8 mouse cellular contexts compared by ENCODE assay signal in genomic region chr2:119015604-119016180, GRCm38 (mm10). TPM values are rescaled to one million over a fixed set of nuclear protein-coding genes. Genes with fewer than 3 reads are reported as not detected.
A peak's percentile ranks its signal among the peaks of the same experiment; 100 is the strongest.
DNase-seq lines count a peak whose midpoint lies in the region; ATAC-seq and TF ChIP-seq lines count a peak whose summit lies in the region.

No protein-coding gene starts in this region.

- no peaks in the 10 kb centered on the region for H3K27me3 ChIP-seq in heart, embryonic 11.5 days (ENCODE audit: control insufficient read depth, insufficient read depth, low read length)
- no peaks in the 10 kb centered on the region for H3K27me3 ChIP-seq in heart, embryonic 14.5 days (ENCODE audit: control insufficient read depth, insufficient read depth, low read length)
- no peaks in the 10 kb centered on the region for H3K27me3 ChIP-seq in liver, postnatal 0 days (ENCODE audit: insufficient read depth, low read length)

- 61% methylated on average over 12 of the region's 12 CpGs for WGBS in heart, embryonic 11.5 days (ENCODE audit: insufficient replicate concordance)
- WGBS in heart, embryonic 14.5 days: 30% methylated on average over 12 of the region's 12 CpGs
- WGBS in liver, postnatal 0 days (ENCODE audit: insufficient replicate concordance): 23% methylated on average over 12 of the region's 12 CpGs

- no peak overlapping the region for H3K4me2 ChIP-seq in heart, embryonic 11.5 days
- H3K4me2 ChIP-seq in heart, embryonic 14.5 days (ENCODE audit: low read length): peak overlapping the region; percentile 37
- peak overlapping the region; percentile 30; the same call in 1 of the 2 replicates for H3K4me2 ChIP-seq in liver, postnatal 0 days (ENCODE audit: low read depth, low read length)

- no peak for TF ChIP-seq POLR2A in bone marrow macrophage, adult 2 months (IDR thresholded peaks at IDR 0.05; ENCODE audit: borderline replicate concordance, low read depth, low read length)

- no peak; the same call in 1 of the 2 replicates for TF ChIP-seq EP300 in liver, postnatal 0 days (IDR thresholded peaks at IDR 0.05; ENCODE audit: low read depth)

- no peaks in the 10 kb centered on the region for H3K9me3 ChIP-seq in heart, embryonic 11.5 days (replicated peaks; ENCODE audit: control insufficient read depth, low read length)
- 0 out of 2 replicates have a peak, but pooled peaks cover 3% of the 10 kb centered on the region for H3K9me3 ChIP-seq in heart, embryonic 14.5 days (ENCODE audit: control insufficient read depth, low read length)
- no peaks in the 10 kb centered on the region for H3K9me3 ChIP-seq in liver, postnatal 0 days (ENCODE audit: low read length)

- DNase-seq in heart, adult 11 months: peak; percentile 98
- DNase-seq in liver, postnatal 0 days: no peak
- DNase-seq in layer of hippocampus, adult 8-10 months (ENCODE audit: low spot score in 2 of 2): no peak
- no peak for DNase-seq in left cerebral cortex, postnatal 10 days (ENCODE audit: extremely low spot score in 1 of 2, low spot score in 2 of 2)
- DNase-seq in adipocyte (ENCODE audit: low spot score): no peak

- intact Hi-C loops in left cerebral cortex, postnatal 10 days (cut with DNase I): no loop called here

- no peak for ATAC-seq in heart, embryonic 11.5 days (replicated peaks; ENCODE audit: insufficient number of reproducible peaks, low FRiP score, low TSS enrichment)
- ATAC-seq in heart, embryonic 14.5 days (ENCODE audit: insufficient number of reproducible peaks, insufficient read depth, low FRiP score, low read depth): no peak
- ATAC-seq in liver, postnatal 0 days: peak; percentile 68

- no peak overlapping the region for H3K27ac ChIP-seq in heart, embryonic 11.5 days (ENCODE audit: low read depth, low read length)
- peak overlapping the region; percentile 35 for H3K27ac ChIP-seq in bone marrow macrophage, adult 2 months (ENCODE audit: insufficient read depth, low read depth, low read length)
- H3K27ac ChIP-seq in heart, embryonic 14.5 days (replicated peaks in 1 of 2; ENCODE audit: control insufficient read depth in 1 of 2, insufficient read depth in 1 of 2, low read depth in 2 of 2, low read length in 2 of 2): peak overlapping the region in 1 of 2 experiments; percentile 65; a peak in 2 of 4 replicates
- H3K27ac ChIP-seq in liver, postnatal 0 days (ENCODE audit: low read depth): peak overlapping the region; percentile 39

- H3K4me1 ChIP-seq in heart, embryonic 11.5 days (ENCODE audit: control insufficient read depth, insufficient read depth, low read length): peaks cover 9% of the 10 kb centered on the region
- peaks cover 14% of the 10 kb centered on the region for H3K4me1 ChIP-seq in bone marrow macrophage, adult 2 months (ENCODE audit: control insufficient read depth, insufficient read depth, low read length)
- H3K4me1 ChIP-seq in heart, embryonic 14.5 days (ENCODE audit: control insufficient read depth in 2 of 2, insufficient read depth in 2 of 2, low read length in 2 of 2): peaks cover 9 to 20% of the 10 kb centered on the region in 2 experiments
- H3K4me1 ChIP-seq in liver, postnatal 0 days (ENCODE audit: insufficient read depth): peaks cover 7% of the 10 kb centered on the region

- no peak for TF ChIP-seq CTCF in bone marrow macrophage, adult 2 months (IDR thresholded peaks at IDR 0.05; ENCODE audit: low read depth, low read length)
- TF ChIP-seq CTCF in liver, postnatal 0 days (IDR thresholded peaks at IDR 0.05; ENCODE audit: low read depth): no peak

- no peak overlapping the region for H3K9ac ChIP-seq in heart, embryonic 11.5 days (ENCODE audit: low read depth, low read length)
- H3K9ac ChIP-seq in heart, embryonic 14.5 days (ENCODE audit: low read length): no peak overlapping the region; the same call in 1 of the 2 replicates
- no peak overlapping the region for H3K9ac ChIP-seq in liver, postnatal 0 days (replicated peaks)

- peaks cover 5% of the 10 kb centered on the region for H3K36me3 ChIP-seq in heart, embryonic 11.5 days (ENCODE audit: control insufficient read depth, insufficient read depth, low read length)
- H3K36me3 ChIP-seq in heart, embryonic 14.5 days (ENCODE audit: control insufficient read depth, insufficient read depth, low read length): peaks cover 30% of the 10 kb centered on the region
- peaks cover 24% of the 10 kb centered on the region for H3K36me3 ChIP-seq in liver, postnatal 0 days (replicated peaks; ENCODE audit: insufficient read depth, low read length)

- H3K4me3 ChIP-seq in heart, embryonic 11.5 days (ENCODE audit: low read depth, low read length): no peak overlapping the region
- H3K4me3 ChIP-seq in bone marrow macrophage, adult 2 months (ENCODE audit: insufficient read depth, low read length): 0 out of 2 replicates have a peak overlapping the region, but pooled peaks have one; percentile 5
- no peak overlapping the region for H3K4me3 ChIP-seq in heart, embryonic 14.5 days (ENCODE audit: control insufficient read depth in 1 of 2, insufficient read depth in 1 of 2, low read depth in 1 of 2, low read length in 2 of 2)
- no peak overlapping the region for H3K4me3 ChIP-seq in liver, postnatal 0 days (ENCODE audit: low read depth, low read length)

RNA-seq across cellular contexts. Expression of gene Ccdc32, which starts 13.5 kb away (rescaled TPM):
- polyA plus RNA-seq in heart, embryonic 11.5 days (2014; fragmentation: Nextera tagmentation; extraction: Ambion mirVana): 16.4 and 17.1 TPM in 2 replicates
- 20.9 and 21.5 TPM in 2 replicates for polyA plus RNA-seq in bone marrow macrophage, adult 2 months (2012; ENCODE audit: insufficient read depth, insufficient read length, missing spikeins)
- 17.7 and 17.9 TPM in 2 replicates for polyA plus RNA-seq in heart, embryonic 14.5 days (2014; fragmentation: Nextera tagmentation; extraction: Ambion mirVana)
- polyA plus RNA-seq in liver, postnatal 0 days (2015; fragmentation: Nextera tagmentation; extraction: Ambion mirVana): 12.2 and 12.8 TPM in 2 replicates
- 10 to 100 TPM; 45.3 to 60.6 (median 53.9) TPM for total RNA-seq in layer of hippocampus, adult 8-10 months (2022)
- 10 to 100 TPM; 61.6 to 61.8 TPM for total RNA-seq in left cerebral cortex, postnatal 10 days (2021)

RNA-seq across cellular contexts. Expression of gene Rpusd2, which starts 18.9 kb away (rescaled TPM):
- 4.0 and 4.8 TPM in 2 replicates for polyA plus RNA-seq in heart, embryonic 11.5 days (2014; fragmentation: Nextera tagmentation; extraction: Ambion mirVana)
- polyA plus RNA-seq in bone marrow macrophage, adult 2 months (2012; ENCODE audit: insufficient read depth, insufficient read length, missing spikeins): 1.9 and 2.5 TPM in 2 replicates
- 3.3 and 4.5 TPM in 2 replicates for polyA plus RNA-seq in heart, embryonic 14.5 days (2014; fragmentation: Nextera tagmentation; extraction: Ambion mirVana)
- polyA plus RNA-seq in liver, postnatal 0 days (2015; fragmentation: Nextera tagmentation; extraction: Ambion mirVana): 1.3 and 2.1 TPM in 2 replicates
- 1 to 10 TPM; 7.4 to 9.4 (median 9.0) TPM for total RNA-seq in layer of hippocampus, adult 8-10 months (2022)
- total RNA-seq in left cerebral cortex, postnatal 10 days (2021): 1 to 10 TPM; 6.3 to 6.7 TPM

RNA-seq across cellular contexts. Expression of gene Knl1, which starts 31.2 kb away (rescaled TPM):
- 26.5 and 30.9 TPM in 2 replicates for polyA plus RNA-seq in heart, embryonic 11.5 days (2014; fragmentation: Nextera tagmentation; extraction: Ambion mirVana)
- 11.8 and 17.6 TPM in 2 replicates for polyA plus RNA-seq in bone marrow macrophage, adult 2 months (2012; ENCODE audit: insufficient read depth, insufficient read length, missing spikeins)
- 25.6 and 29.5 TPM in 2 replicates for polyA plus RNA-seq in heart, embryonic 14.5 days (2014; fragmentation: Nextera tagmentation; extraction: Ambion mirVana)
- polyA plus RNA-seq in liver, postnatal 0 days (2015; fragmentation: Nextera tagmentation; extraction: Ambion mirVana): 34.0 and 35.2 TPM in 2 replicates
- total RNA-seq in layer of hippocampus, adult 8-10 months (2022): under 1 TPM in 3 of 4 experiments, not detected in 1; 0.14 to 0.48 (median 0.29) TPM
- 1 to 10 TPM; 1.4 to 1.6 TPM for total RNA-seq in left cerebral cortex, postnatal 10 days (2021)
